Mouse (Mus musculus) embryonic facial prominence, embryonic 15.5 days (tissue): ENCODE measurements around the gene Gm10073. TPM values are rescaled to one million over a fixed set of nuclear protein-coding genes. Genes with fewer than 3 reads are reported as not detected.
"Not testable (repeated sequence)": the region's sequence is repeated elsewhere in the genome, so short reads cannot be mapped to it uniquely, and the experiment has no call there.

Experiments used
- ATAC-seq: fragments of 200-750 bp; cut with Nextera tagmentation; 2 replicates; pipeline ENCODE4 v1.8.0; 2017; ENCODE audit warnings: low read depth, moderate TSS enrichment; ENCODE audit not compliant: insufficient number of reproducible peaks, low FRiP score, low TSS enrichment
- H3K27ac ChIP-seq: fragments of 300-500 bp; sonication (generic); replicated peaks from 2 replicates; pipeline ENCODE4 v1.5.1; 2015; ENCODE audit warnings: mild to moderate bottlenecking, inconsistent platforms
- H3K27me3 ChIP-seq: fragments of 300-500 bp; sonication (generic); 2 replicates; pipeline ENCODE4 v1.6.1; 2015; ENCODE audit warnings: inconsistent platforms
- H3K36me3 ChIP-seq: fragments of 300-500 bp; sonication (generic); 2 replicates; pipeline ENCODE4 v1.6.1; 2015; ENCODE audit warnings: mild to moderate bottlenecking, inconsistent platforms
- H3K4me1 ChIP-seq: fragments of 300-500 bp; sonication (generic); 2 replicates; pipeline ENCODE4 v1.6.1; 2015; ENCODE audit warnings: inconsistent platforms
- H3K4me2 ChIP-seq: fragments of 300-500 bp; sonication (generic); replicated peaks from 2 replicates; pipeline ENCODE4 v1.6.1; 2015; ENCODE audit warnings: mild to moderate bottlenecking, inconsistent platforms
- H3K4me3 ChIP-seq: fragments of 300-500 bp; sonication (generic); replicated peaks from 2 replicates; pipeline ENCODE4 v1.5.1; 2015; ENCODE audit warnings: mild to moderate bottlenecking, inconsistent platforms
- H3K9ac ChIP-seq: fragments of 300-500 bp; sonication (generic); 2 replicates; pipeline ENCODE4 v1.6.1; 2015; ENCODE audit warnings: inconsistent platforms
- H3K9me3 ChIP-seq: fragments of 300-500 bp; sonication (generic); replicated peaks from 2 replicates; pipeline ENCODE4 v1.6.1; 2016; ENCODE audit warnings: inconsistent platforms
- WGBS: fragments of 180-500 bp; shearing (Covaris S2); methylation state at CpG from one replicate; pipeline ENCODE4 v1.1.7; 2015; 5-methylcytosine and 5-hydroxymethylcytosine counted together
- polyA plus RNA-seq: library from polyadenylated mRNA; unstranded; fragments of >200 nt; fragmentation: Nextera tagmentation; extraction: Ambion mirVana; gene quantifications from 2 replicates; pipeline ENCODE4 v1.2.1, GENCODE M21; 2015

The Gm10073 gene
- 11.1 and 22.1 TPM in 2 replicates for polyA plus RNA-seq

DNA sequence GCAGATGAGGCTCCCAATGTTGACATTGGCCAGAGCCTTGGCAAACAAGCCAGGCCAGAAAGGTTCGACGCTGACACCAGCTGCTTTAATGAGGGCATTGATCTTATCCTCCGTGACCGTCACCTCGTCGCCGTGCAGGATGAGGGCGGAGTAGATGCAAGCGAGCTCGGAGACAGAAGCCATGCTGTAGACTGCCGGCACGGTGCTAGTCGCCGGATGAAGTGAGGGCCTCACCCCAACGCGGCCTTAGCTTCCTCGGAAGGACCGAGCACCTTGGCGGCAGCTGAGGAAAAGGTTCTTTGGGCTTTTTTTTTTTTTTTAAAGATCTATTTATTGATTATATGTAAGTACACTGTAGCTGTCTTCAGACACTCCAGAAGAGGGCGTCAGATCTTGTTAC lies at the start of gene Gm10073:
Gm10073 (minus strand) TSS at position 294 of the 400 bp plus-strand sequence.
- H3K27ac ChIP-seq, H3K4me2 ChIP-seq, H3K9ac ChIP-seq, H3K9me3 ChIP-seq, H3K36me3 ChIP-seq, ATAC-seq, H3K27me3 ChIP-seq, H3K4me3 ChIP-seq, H3K4me1 ChIP-seq: not testable (repeated sequence)
- 49% methylated on average over 20 of the region's 20 CpGs for WGBS

DNA sequence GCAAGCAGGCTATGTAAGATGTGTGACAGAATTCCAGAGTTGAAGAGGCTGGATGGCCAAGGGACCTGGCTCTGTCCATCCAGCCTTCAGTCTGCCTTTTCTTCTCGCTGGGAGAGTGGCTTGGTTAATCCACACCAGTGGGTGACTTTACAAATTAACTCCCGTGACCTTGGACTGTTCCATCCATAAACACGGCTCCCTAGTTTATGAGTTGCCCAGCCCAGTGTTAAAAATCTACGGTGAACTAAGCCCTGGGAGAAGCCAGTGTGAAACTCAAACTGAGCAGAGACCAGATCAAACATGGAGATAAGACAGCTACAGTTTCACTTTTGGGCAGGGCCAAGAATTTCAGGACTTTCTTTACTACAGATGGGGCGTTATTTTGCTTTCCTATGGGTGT lies 49.8 kb upstream of the Gm10073 start:
- peak overlapping the region; percentile 58 for H3K27ac ChIP-seq
- no peak overlapping the region for H3K4me3 ChIP-seq
- no peaks in the 10 kb centered on the region for H3K9me3 ChIP-seq
- no peak for ATAC-seq
- 49% methylated on average over 5 of the region's 5 CpGs for WGBS
- no peak overlapping the region for H3K4me2 ChIP-seq
- H3K27me3 ChIP-seq: no peaks in the 10 kb centered on the region
- H3K36me3 ChIP-seq: no peaks in the 10 kb centered on the region
- H3K9ac ChIP-seq: no peak overlapping the region
- peaks cover 22% of the 10 kb centered on the region for H3K4me1 ChIP-seq

DNA sequence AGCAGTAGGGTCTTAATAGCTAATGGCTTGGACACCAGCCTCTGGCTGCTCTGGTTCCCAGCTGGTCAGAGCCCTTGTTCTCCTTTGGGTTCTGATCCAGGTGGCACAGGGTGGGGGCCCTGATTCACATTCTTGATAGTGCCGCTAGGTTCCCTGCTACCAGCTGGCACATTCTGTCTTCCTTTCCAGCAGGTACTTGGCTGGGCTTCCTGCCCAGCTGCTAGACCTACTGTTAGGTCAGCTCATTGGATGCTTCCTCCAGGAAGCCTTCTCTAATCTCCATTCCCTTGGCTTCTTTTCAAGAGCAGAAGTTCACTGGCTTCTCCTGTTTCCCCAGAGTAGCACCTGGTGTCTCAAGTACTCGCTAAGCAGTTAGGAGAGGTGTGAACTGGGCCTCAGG lies 47.2 kb upstream of the Gm10073 start:
- 78% methylated on average over 2 of the region's 2 CpGs for WGBS
- Histone ChIP-seq H3K27ac (no peak overlapping the region), H3K36me3 (no peaks in the 10 kb centered on the region), H3K4me2 (no peak overlapping the region), H3K4me3 (no peak overlapping the region), H3K9me3 (no peaks in the 10 kb centered on the region), H3K27me3 (no peaks in the 10 kb centered on the region), H3K9ac (no peak overlapping the region), H3K4me1 (peaks cover 44% of the 10 kb centered on the region)
- peak; percentile 15; the same call in 1 of the 2 replicates for ATAC-seq

DNA sequence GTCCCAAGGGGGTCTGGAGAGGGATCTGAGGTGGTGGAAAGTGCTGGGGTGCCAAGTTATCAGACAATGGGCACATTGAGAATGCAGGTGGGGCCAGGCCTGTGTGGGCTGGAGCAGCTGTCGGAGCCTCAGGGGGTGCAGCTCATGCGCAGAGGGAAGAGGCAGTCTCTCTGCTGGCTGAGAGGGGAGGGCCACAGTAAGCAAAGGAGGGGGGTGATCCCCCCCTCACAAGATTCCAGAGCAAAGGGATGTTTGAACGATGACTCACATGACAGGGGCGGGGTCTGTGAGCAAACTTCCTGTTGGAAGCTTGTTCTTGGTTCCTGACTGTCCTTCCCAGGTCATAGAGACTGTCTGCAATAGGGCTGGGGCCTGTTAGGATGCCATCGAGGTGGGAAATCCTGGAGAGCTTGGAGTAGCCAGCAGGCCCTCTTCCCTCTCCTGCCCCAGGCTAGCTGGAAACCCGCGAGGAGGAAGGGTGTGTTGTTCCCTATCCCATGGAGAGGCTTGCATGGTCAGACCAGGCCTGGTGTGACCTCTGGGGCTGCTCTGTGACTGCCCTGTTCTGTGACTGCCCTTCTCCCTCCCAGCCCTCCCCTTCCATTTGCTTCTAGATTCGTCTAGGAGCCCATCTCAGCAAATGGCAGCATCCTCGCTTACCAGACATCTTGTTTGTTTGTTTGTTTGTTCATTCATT lies 46.4 kb upstream of the Gm10073 start:
- Histone ChIP-seq H3K4me3 (no peak overlapping the region), H3K27ac (peak overlapping the region; percentile 56), H3K4me1 (peaks cover 45% of the 10 kb centered on the region), H3K9ac (no peak overlapping the region), H3K36me3 (no peaks in the 10 kb centered on the region), H3K9me3 (no peaks in the 10 kb centered on the region), H3K27me3 (no peaks in the 10 kb centered on the region), H3K4me2 (no peak overlapping the region; the same call in 1 of the 2 replicates)
- 24% methylated on average over 9 of the region's 9 CpGs for WGBS
- peak; percentile 71; the same call in 1 of the 2 replicates for ATAC-seq

DNA sequence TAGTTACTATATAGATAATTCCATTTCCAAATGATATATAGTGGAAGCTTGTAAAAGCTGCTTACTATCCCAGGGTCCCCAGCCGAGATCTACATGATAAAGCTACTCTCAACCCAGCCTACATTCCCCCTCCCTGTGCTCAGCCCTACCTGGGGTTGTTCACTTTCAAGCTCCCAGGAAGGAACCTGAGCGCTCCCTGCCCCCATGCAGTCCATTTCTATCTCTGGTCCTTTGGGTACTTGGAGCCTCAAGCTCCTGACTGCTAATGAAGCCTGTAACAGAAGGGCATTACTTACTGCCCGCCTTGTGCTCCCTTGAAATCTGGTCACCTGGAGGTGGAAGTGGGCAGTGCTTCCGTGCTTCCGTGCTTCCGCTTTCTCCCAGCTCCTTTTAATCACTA lies 45.1 kb upstream of the Gm10073 start:
- Histone ChIP-seq H3K4me3 (no peak overlapping the region), H3K27me3 (no peaks in the 10 kb centered on the region), H3K9me3 (no peaks in the 10 kb centered on the region), H3K4me2 (no peak overlapping the region), H3K9ac (no peak overlapping the region), H3K4me1 (peaks cover 45% of the 10 kb centered on the region), H3K27ac (peak overlapping the region; percentile 45; the same call in 1 of the 2 replicates), H3K36me3 (no peaks in the 10 kb centered on the region)
- ATAC-seq: no peak
- WGBS: 52% methylated on average over 6 of the region's 6 CpGs

DNA sequence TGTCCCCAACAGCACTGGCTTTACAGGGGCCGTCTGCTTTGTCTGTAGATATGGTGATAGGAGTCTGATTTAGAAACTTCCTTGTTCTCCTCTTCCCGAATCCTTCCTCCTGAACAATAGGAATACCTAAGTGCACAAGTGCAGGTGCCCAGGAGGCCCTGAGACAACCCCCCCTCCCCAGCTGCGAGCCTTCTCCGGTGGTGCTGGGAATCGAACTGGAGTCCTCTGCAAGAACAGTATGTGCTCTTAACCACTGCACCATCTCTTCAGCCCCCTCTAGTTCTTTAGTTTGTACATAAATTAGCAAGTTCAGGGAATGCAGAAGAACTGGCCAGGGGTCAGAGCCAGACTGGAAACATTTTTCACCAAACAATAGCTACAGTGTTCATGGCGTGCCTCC lies 44.6 kb upstream of the Gm10073 start:
- Histone ChIP-seq H3K4me1 (peaks cover 40% of the 10 kb centered on the region), H3K36me3 (no peaks in the 10 kb centered on the region), H3K9me3 (no peaks in the 10 kb centered on the region), H3K9ac (no peak overlapping the region), H3K4me3 (no peak overlapping the region), H3K27me3 (no peaks in the 10 kb centered on the region), H3K4me2 (no peak overlapping the region), H3K27ac (peak overlapping the region; percentile 45)
- no peak for ATAC-seq
- 74% methylated on average over 6 of the region's 6 CpGs for WGBS

DNA sequence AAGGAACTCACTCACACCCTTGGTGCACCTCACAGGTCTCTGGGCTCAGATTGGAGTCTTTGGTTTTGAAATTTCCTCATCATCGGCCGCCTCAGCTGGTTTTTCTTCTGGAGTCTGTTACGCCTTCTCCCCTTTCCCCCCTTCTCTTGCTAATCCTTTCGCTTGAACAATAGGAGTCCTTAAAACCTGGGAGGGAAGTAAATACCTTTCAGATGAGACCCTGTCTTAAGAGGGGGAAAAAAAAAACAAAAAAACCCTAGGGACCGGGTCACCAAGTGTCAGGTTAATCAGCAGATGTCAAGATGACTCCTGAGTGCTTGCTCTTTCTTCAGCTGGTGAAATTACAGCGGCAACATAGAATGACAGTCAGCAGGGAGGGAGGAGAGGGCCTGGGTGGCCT lies 43.9 kb upstream of the Gm10073 start:
- H3K27me3 ChIP-seq: no peaks in the 10 kb centered on the region
- H3K36me3 ChIP-seq: no peaks in the 10 kb centered on the region
- H3K9ac ChIP-seq: no peak overlapping the region
- H3K4me1 ChIP-seq: peaks cover 40% of the 10 kb centered on the region
- H3K4me2 ChIP-seq: no peak overlapping the region
- 30% methylated on average over 6 of the region's 6 CpGs for WGBS
- H3K4me3 ChIP-seq: no peak overlapping the region
- peak overlapping the region; percentile 45 for H3K27ac ChIP-seq
- H3K9me3 ChIP-seq: no peaks in the 10 kb centered on the region
- ATAC-seq: no peak

DNA sequence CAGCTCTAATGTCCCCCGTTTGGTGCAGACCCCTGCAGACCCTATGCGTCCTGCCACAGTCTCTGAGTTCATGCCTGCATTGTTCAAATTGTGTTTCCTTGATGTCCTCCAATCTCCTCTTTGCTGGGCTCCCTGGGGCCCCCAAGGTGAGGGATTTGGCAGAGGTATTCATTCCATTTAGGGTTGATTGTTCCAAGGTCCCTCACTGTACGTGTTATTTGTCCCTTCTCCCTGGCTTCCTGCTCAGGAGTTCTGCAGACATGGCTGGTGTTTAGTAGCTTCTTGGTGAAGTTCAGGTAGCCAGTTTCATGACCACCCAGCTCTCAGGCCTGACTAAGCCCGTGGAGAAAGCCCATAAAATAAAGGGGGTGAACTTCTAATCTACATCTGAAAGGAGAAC lies 43.4 kb upstream of the Gm10073 start:
- Histone ChIP-seq H3K9ac (no peak overlapping the region), H3K27ac (peak overlapping the region; percentile 45), H3K9me3 (no peaks in the 10 kb centered on the region), H3K4me2 (no peak overlapping the region), H3K36me3 (no peaks in the 10 kb centered on the region), H3K4me3 (no peak overlapping the region), H3K4me1 (peaks cover 42% of the 10 kb centered on the region), H3K27me3 (no peaks in the 10 kb centered on the region)
- ATAC-seq: no peak
- 40% methylated on average over 4 of the region's 4 CpGs for WGBS

DNA sequence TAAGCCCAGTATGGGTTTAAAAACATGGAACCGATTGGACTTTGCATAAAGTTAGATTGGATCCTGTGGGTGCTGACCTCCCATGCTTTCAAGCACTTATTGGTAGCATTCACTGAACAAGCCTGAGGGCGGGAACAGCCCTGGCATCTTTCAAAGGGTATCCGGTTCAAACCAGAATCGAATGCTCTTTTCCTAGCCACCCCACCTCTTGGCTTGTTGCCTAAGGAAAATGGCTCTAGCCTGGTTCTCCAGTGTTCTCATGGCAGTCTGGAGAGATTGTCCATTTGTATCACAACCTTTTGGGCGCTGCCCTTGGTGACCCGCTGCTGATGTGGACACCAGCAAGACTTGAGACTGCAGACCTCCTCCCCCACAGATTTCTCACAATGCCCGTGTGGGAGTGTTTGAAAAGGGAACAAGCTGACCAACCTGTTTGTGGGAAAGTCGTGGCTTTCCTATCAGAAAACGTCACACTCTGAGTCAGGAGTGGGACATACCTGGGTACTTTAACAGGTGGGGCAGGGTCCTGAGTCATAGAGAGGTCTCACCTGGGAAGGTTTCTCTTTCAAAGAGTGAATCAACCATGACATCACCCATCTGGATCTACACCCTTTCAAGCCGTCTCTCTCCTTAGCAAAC lies 42.5 kb upstream of the Gm10073 start:
- no peak for ATAC-seq
- no peaks in the 10 kb centered on the region for H3K27me3 ChIP-seq
- 59% methylated on average over 10 of the region's 10 CpGs for WGBS

DNA sequence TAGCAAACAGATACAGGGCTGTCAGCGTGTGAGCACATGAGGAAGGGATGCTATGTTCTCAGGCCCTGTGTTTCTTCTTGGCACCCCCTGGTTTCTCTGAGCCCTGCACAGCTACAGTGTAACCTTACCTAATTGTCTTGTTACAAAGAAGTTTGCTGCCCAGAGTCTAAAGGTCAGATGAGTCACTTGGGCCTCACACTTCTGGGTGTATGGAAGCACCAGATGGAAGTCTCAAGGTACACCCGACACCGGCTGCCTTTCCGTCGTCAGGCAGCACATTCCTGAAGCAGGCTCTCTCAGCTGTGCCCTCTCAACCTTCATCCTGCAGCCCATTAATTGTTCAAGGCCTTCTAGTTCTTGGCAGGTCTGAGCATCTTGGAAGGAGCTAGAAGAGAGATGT lies 41.4 kb upstream of the Gm10073 start:
- H3K4me3 ChIP-seq: no peak overlapping the region
- no peaks in the 10 kb centered on the region for H3K27me3 ChIP-seq
- no peak overlapping the region for H3K27ac ChIP-seq
- no peak for ATAC-seq
- peaks cover 37% of the 10 kb centered on the region for H3K4me1 ChIP-seq
- H3K9me3 ChIP-seq: no peaks in the 10 kb centered on the region
- no peak overlapping the region for H3K4me2 ChIP-seq
- 59% methylated on average over 5 of the region's 5 CpGs for WGBS
- H3K36me3 ChIP-seq: no peaks in the 10 kb centered on the region
- no peak overlapping the region for H3K9ac ChIP-seq

More for the DNA sequence above, 42.5 kb upstream of the Gm10073 start:
- Histone ChIP-seq H3K9ac (no peak overlapping the region), H3K36me3 (no peaks in the 10 kb centered on the region), H3K9me3 (no peaks in the 10 kb centered on the region), H3K4me2 (no peak overlapping the region), H3K4me3 (no peak overlapping the region), H3K27ac (peak overlapping the region; percentile 56), H3K4me1 (peaks cover 44% of the 10 kb centered on the region)

DNA sequence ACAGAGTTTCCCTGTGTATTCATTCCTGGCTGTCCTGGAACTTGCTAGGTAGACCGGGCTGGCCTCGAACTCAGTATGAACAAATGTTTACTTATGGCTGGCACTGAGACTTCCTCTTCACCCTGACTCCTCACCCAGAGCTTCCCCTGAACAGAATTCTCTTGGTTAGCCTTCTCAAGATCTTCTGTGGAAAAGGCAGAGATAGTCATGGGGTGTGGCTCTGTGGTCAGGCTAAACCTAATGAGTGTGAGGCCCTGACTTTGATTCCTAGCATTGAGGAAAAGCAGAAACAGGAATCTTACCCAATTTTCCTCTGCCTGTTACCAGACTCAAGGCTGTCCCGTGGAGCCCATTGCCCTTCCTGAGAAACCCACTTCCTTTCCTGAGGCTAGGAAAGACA lies 38.8 kb upstream of the Gm10073 start:
- ATAC-seq: no peak
- Histone ChIP-seq H3K4me2 (no peak overlapping the region), H3K4me3 (no peak overlapping the region), H3K4me1 (peaks cover 25% of the 10 kb centered on the region), H3K9ac (no peak overlapping the region), H3K36me3 (no peaks in the 10 kb centered on the region), H3K27me3 (peaks cover 1% of the 10 kb centered on the region; the same call in 1 of the 2 replicates), H3K27ac (no peak overlapping the region), H3K9me3 (no peaks in the 10 kb centered on the region)
- 46% methylated on average over 3 of the region's 3 CpGs for WGBS
